Mouse (Mus musculus): ENCODE results near the gene Parp14.

Parp14 gene

GRCm38 (mm10) chr16:35869656-35870055 lies 1.7 kb downstream of the Parp14 start:
- DNase-seq, result no peak

- peak; percentile 22 to 40 for DNase-seq
Measured at GRCm38 (mm10) chr16:35869126-35869525, 2.2 kb downstream of the Parp14 start.

GRCm38 (mm10) chr16:35867726-35868125 lies 3.6 kb downstream of the Parp14 start:
- no peak for DNase-seq

- peak; percentile 24 to 29 for DNase-seq
Measured at GRCm38 (mm10) chr16:35862057-35862456, 9.3 kb downstream of the Parp14 start.

GRCm38 (mm10) chr16:35860236-35860635 lies 11.1 kb downstream of the Parp14 start:
- peak; percentile 16 to 38 for DNase-seq

GRCm38 (mm10) chr16:35856766-35857165 lies 14.6 kb downstream of the Parp14 start:
- no peak for DNase-seq

- no peak for DNase-seq
Measured at GRCm38 (mm10) chr16:35855846-35856245, 15.5 kb downstream of the Parp14 start.

- DNase-seq, result no peak
Measured at GRCm38 (mm10) chr16:35847138-35847537, 24.2 kb downstream of the Parp14 start.

- peak; percentile 11 to 53 for DNase-seq
Measured at GRCm38 (mm10) chr16:35839680-35840079, 31.7 kb downstream of the Parp14 start.

GRCm38 (mm10) chr16:35834653-35835052 lies 36.7 kb downstream of the Parp14 start:
- DNase-seq, result no peak

- no peak for DNase-seq
Measured at GRCm38 (mm10) chr16:35832926-35833325, 38.4 kb downstream of the Parp14 start.

GRCm38 (mm10) chr16:35829999-35830398 lies 41.3 kb downstream of the Parp14 start:
- peak in 1 of 2 experiments; percentile 13 for DNase-seq

GRCm38 (mm10) chr16:35817255-35818089 lies 53.9 kb downstream of the Parp14 start:
- DNase-seq, result peak; percentile 86 to 88

- no peak for DNase-seq
Measured at GRCm38 (mm10) chr16:35813119-35813518, 58.2 kb downstream of the Parp14 start.

- no peak for DNase-seq
Measured at GRCm38 (mm10) chr16:35808838-35809237, 62.5 kb downstream of the Parp14 start.

- DNase-seq, result no peak
Measured at GRCm38 (mm10) chr16:35807663-35807992, 63.7 kb downstream of the Parp14 start.

GRCm38 (mm10) chr16:35806973-35807662 lies 64.2 kb downstream of the Parp14 start:
- DNase-seq, result no peak

- no peak for DNase-seq
Measured at GRCm38 (mm10) chr16:35803723-35804122, 67.6 kb downstream of the Parp14 start.

GRCm38 (mm10) chr16:35802163-35802562 lies 69.2 kb downstream of the Parp14 start:
- DNase-seq, result no peak

- no peak for DNase-seq
Measured at GRCm38 (mm10) chr16:35791962-35792521, 79.3 kb downstream of the Parp14 start.

- DNase-seq, result no peak
Measured at GRCm38 (mm10) chr16:35788330-35788729, 83.0 kb downstream of the Parp14 start.

GRCm38 (mm10) chr16:35787568-35788189 lies 83.7 kb downstream of the Parp14 start:
- no peak for DNase-seq

- DNase-seq, result no peak
Measured at GRCm38 (mm10) chr16:35787163-35787562, 84.2 kb downstream of the Parp14 start.
